Mouse (Mus musculus): Measurements from ENCODE around the gene Dzank1. TPM values are rescaled to one million over a fixed set of nuclear protein-coding genes. Genes with fewer than 3 reads are reported as not detected.

Gene Dzank1
- polyA plus RNA-seq, 1 experiment, result 0.40 TPM

GRCm38 (mm10) chr2:144464182-144464581 lies 63.0 kb downstream of the Dzank1 start:
- peaks cover 2% of the 10 kb centered on the region for H3K4me1 ChIP-seq (replicated peaks; ENCODE audit: control insufficient read depth, insufficient read depth, low read length)
- 89% methylated on average over 7 of the region's 7 CpGs for WGBS
- H3K27ac ChIP-seq (ENCODE audit: control insufficient read depth, insufficient read depth, low read length), result no peak overlapping the region
- no peaks in the 10 kb centered on the region for H3K36me3 ChIP-seq (ENCODE audit: control insufficient read depth, insufficient read depth, low read length)
- no peak for TF ChIP-seq CTCF (IDR thresholded peaks at IDR 0.05; ENCODE audit: borderline replicate concordance, control insufficient read depth, extremely low read depth, insufficient read depth, low read length, poor library complexity)
- H3K4me3 ChIP-seq (ENCODE audit: control insufficient read depth, insufficient read depth, low read length), result no peak overlapping the region
- no peak for DNase-seq
- no peaks in the 10 kb centered on the region for H3K27me3 ChIP-seq (ENCODE audit: control insufficient read depth, insufficient read depth, low read length)

GRCm38 (mm10) chr2:144458975-144459754 lies 68.0 kb downstream of the Dzank1 start:
- H3K4me1 ChIP-seq (replicated peaks; ENCODE audit: control insufficient read depth, insufficient read depth, low read length), result peaks cover 3% of the 10 kb centered on the region
- no peak overlapping the region for H3K27ac ChIP-seq (ENCODE audit: control insufficient read depth, insufficient read depth, low read length)
- no peaks in the 10 kb centered on the region for H3K36me3 ChIP-seq (ENCODE audit: control insufficient read depth, insufficient read depth, low read length)
- peak; percentile 79 for DNase-seq
- 24% methylated on average over 25 of the region's 25 CpGs for WGBS
- no peak for TF ChIP-seq CTCF (IDR thresholded peaks at IDR 0.05; ENCODE audit: borderline replicate concordance, control insufficient read depth, extremely low read depth, insufficient read depth, low read length, poor library complexity)
- H3K27me3 ChIP-seq (ENCODE audit: control insufficient read depth, insufficient read depth, low read length), result no peaks in the 10 kb centered on the region
- H3K4me3 ChIP-seq (ENCODE audit: control insufficient read depth, insufficient read depth, low read length), result peak overlapping the region; percentile 70

- WGBS, result 84% methylated on average over 6 of the region's 6 CpGs
- Histone ChIP-seq H3K4me3 (ENCODE audit: control insufficient read depth, insufficient read depth, low read length) (no peak overlapping the region), H3K36me3 (ENCODE audit: control insufficient read depth, insufficient read depth, low read length) (no peaks in the 10 kb centered on the region), H3K27me3 (ENCODE audit: control insufficient read depth, insufficient read depth, low read length) (no peaks in the 10 kb centered on the region), H3K27ac (ENCODE audit: control insufficient read depth, insufficient read depth, low read length) (no peak overlapping the region), H3K4me1 (replicated peaks; ENCODE audit: control insufficient read depth, insufficient read depth, low read length) (peaks cover 3% of the 10 kb centered on the region)
- no peak for DNase-seq
- TF ChIP-seq CTCF (IDR thresholded peaks at IDR 0.05; ENCODE audit: borderline replicate concordance, control insufficient read depth, extremely low read depth, insufficient read depth, low read length, poor library complexity) (no peak), POLR2A (IDR thresholded peaks at IDR 0.05; ENCODE audit: control insufficient read depth, extremely low read depth, insufficient read depth, low read length, poor library complexity) (no peak)
Measured at GRCm38 (mm10) chr2:144458355-144458754, 68.9 kb downstream of the Dzank1 start.

GRCm38 (mm10) chr2:144452364-144453008 lies 74.7 kb downstream of the Dzank1 start:
- WGBS, result 11% methylated on average over 8 of the region's 8 CpGs
- TF ChIP-seq CTCF (IDR thresholded peaks at IDR 0.05; ENCODE audit: borderline replicate concordance, control insufficient read depth, extremely low read depth, insufficient read depth, low read length, poor library complexity), result no peak
- no peak for TF ChIP-seq POLR2A (IDR thresholded peaks at IDR 0.05; ENCODE audit: control insufficient read depth, extremely low read depth, insufficient read depth, low read length, poor library complexity)
- DNase-seq, result peak; percentile 71

GRCm38 (mm10) chr2:144450378-144450777 lies 76.8 kb downstream of the Dzank1 start:
- DNase-seq, result no peak
- Histone ChIP-seq H3K27me3 (ENCODE audit: control insufficient read depth, insufficient read depth, low read length) (no peaks in the 10 kb centered on the region), H3K27ac (ENCODE audit: control insufficient read depth, insufficient read depth, low read length) (no peak overlapping the region), H3K4me3 (ENCODE audit: control insufficient read depth, insufficient read depth, low read length) (no peak overlapping the region), H3K36me3 (ENCODE audit: control insufficient read depth, insufficient read depth, low read length) (no peaks in the 10 kb centered on the region), H3K4me1 (replicated peaks; ENCODE audit: control insufficient read depth, insufficient read depth, low read length) (no peaks in the 10 kb centered on the region)
- WGBS, result 44% methylated on average over 2 of the region's 2 CpGs
- no peak for TF ChIP-seq POLR2A (IDR thresholded peaks at IDR 0.05; ENCODE audit: control insufficient read depth, extremely low read depth, insufficient read depth, low read length, poor library complexity)
- no peak for TF ChIP-seq CTCF (IDR thresholded peaks at IDR 0.05; ENCODE audit: borderline replicate concordance, control insufficient read depth, extremely low read depth, insufficient read depth, low read length, poor library complexity)

More at GRCm38 (mm10) chr2:144452364-144453008, 74.7 kb downstream of the Dzank1 start:
- Histone ChIP-seq H3K4me1 (replicated peaks; ENCODE audit: control insufficient read depth, insufficient read depth, low read length) (no peaks in the 10 kb centered on the region), H3K4me3 (ENCODE audit: control insufficient read depth, insufficient read depth, low read length) (no peak overlapping the region), H3K36me3 (ENCODE audit: control insufficient read depth, insufficient read depth, low read length) (no peaks in the 10 kb centered on the region), H3K27ac (ENCODE audit: control insufficient read depth, insufficient read depth, low read length) (no peak overlapping the region), H3K27me3 (ENCODE audit: control insufficient read depth, insufficient read depth, low read length) (no peaks in the 10 kb centered on the region)

GRCm38 (mm10) chr2:144446360-144446999 lies 80.7 kb downstream of the Dzank1 start:
- Histone ChIP-seq H3K27me3 (ENCODE audit: control insufficient read depth, insufficient read depth, low read length) (no peaks in the 10 kb centered on the region), H3K4me1 (replicated peaks; ENCODE audit: control insufficient read depth, insufficient read depth, low read length) (no peaks in the 10 kb centered on the region), H3K36me3 (ENCODE audit: control insufficient read depth, insufficient read depth, low read length) (no peaks in the 10 kb centered on the region), H3K27ac (ENCODE audit: control insufficient read depth, insufficient read depth, low read length) (no peak overlapping the region), H3K4me3 (ENCODE audit: control insufficient read depth, insufficient read depth, low read length) (no peak overlapping the region)
- WGBS, result 76% methylated on average over 7 of the region's 7 CpGs
- no peak for DNase-seq
- no peak for TF ChIP-seq POLR2A (IDR thresholded peaks at IDR 0.05; ENCODE audit: control insufficient read depth, extremely low read depth, insufficient read depth, low read length, poor library complexity)
- no peak for TF ChIP-seq CTCF (IDR thresholded peaks at IDR 0.05; ENCODE audit: borderline replicate concordance, control insufficient read depth, extremely low read depth, insufficient read depth, low read length, poor library complexity)
